Mouse (Mus musculus) liver, adult 2 months (tissue): ENCODE data around the gene Clic4.

ENCODE experiments used
- CTCF ChIP-seq: fragments of 200-500 bp; IDR thresholded peaks from 2 replicates; pipeline ENCODE4 v1.5.1; 2011; ENCODE audit warnings: low read depth, low read length, control low read depth
- POLR2A ChIP-seq: fragments of 200-500 bp; IDR thresholded peaks from 2 replicates; pipeline ENCODE4 v1.6.1; 2011; ENCODE audit warnings: low read length, control low read depth; ENCODE audit not compliant: insufficient read depth; ENCODE audit errors: extremely low read depth

GRCm38 (mm10) chr4:135283417-135283816 is 10.8 kb upstream of the Clic4 start:
- TF ChIP-seq CTCF, result no peak
- TF ChIP-seq POLR2A, result no peak
